Mouse (Mus musculus) liver, embryonic 15.5 days (tissue): ENCODE results near the gene Sertm1. TPM values are rescaled to one million over a fixed set of nuclear protein-coding genes. Genes with fewer than 3 reads are reported as not detected.

Experiments
- ATAC-seq: fragments of 200-750 bp; cut with Nextera tagmentation; 2 replicates; pipeline ENCODE4 v1.8.0; 2017; ENCODE audit warnings: moderate number of reproducible peaks, mild to moderate bottlenecking, moderate library complexity; ENCODE audit not compliant: insufficient read depth
- H3K27ac ChIP-seq: fragments of 300-500 bp; sonication (generic); replicated peaks from 2 replicates; pipeline ENCODE4 v1.5.1; 2015; ENCODE audit warnings: mild to moderate bottlenecking, inconsistent platforms
- H3K27me3 ChIP-seq: fragments of 300-500 bp; sonication (generic); 2 replicates; pipeline ENCODE4 v1.6.1; 2015; ENCODE audit warnings: mild to moderate bottlenecking, inconsistent platforms
- H3K36me3 ChIP-seq: fragments of 300-500 bp; sonication (generic); replicated peaks from 2 replicates; pipeline ENCODE4 v1.6.1; 2015; ENCODE audit warnings: moderate library complexity, mild to moderate bottlenecking, inconsistent platforms
- H3K4me1 ChIP-seq: fragments of 300-500 bp; sonication (generic); replicated peaks from 2 replicates; pipeline ENCODE4 v1.6.1; 2015; ENCODE audit warnings: inconsistent platforms
- H3K4me2 ChIP-seq: fragments of 300-500 bp; sonication (generic); 2 replicates; pipeline ENCODE4 v1.6.1; 2015; ENCODE audit warnings: moderate library complexity, mild to moderate bottlenecking, inconsistent platforms
- H3K4me3 ChIP-seq: fragments of 300-500 bp; sonication (generic); replicated peaks from 2 replicates; pipeline ENCODE4 v1.5.1; 2015; ENCODE audit warnings: mild to moderate bottlenecking, inconsistent platforms
- H3K9ac ChIP-seq: fragments of 300-500 bp; sonication (generic); 2 replicates; pipeline ENCODE4 v1.6.1; 2015; ENCODE audit warnings: moderate library complexity, mild to moderate bottlenecking, inconsistent platforms
- H3K9me3 ChIP-seq: fragments of 300-500 bp; sonication (generic); replicated peaks from 2 replicates; pipeline ENCODE4 v1.6.1; 2016; ENCODE audit warnings: inconsistent platforms
- WGBS: fragments of 180-500 bp; shearing (Covaris S2); methylation state at CpG from one replicate; pipeline ENCODE4 v1.1.7; 2015; ENCODE audit warnings: mixed read lengths; ENCODE audit not compliant: insufficient replicate concordance; 5-methylcytosine and 5-hydroxymethylcytosine counted together
- polyA plus RNA-seq: library from polyadenylated mRNA; unstranded; fragments of >200 nt; fragmentation: Nextera tagmentation; extraction: Ambion mirVana; gene quantifications from 2 replicates; pipeline ENCODE4 v1.2.1, GENCODE M21; 2015

Sertm1 gene
- polyA plus RNA-seq, 1 experiment from 2014 or later = 0.41 TPM

GRCm38 (mm10) chr3:54886501-54886900 is 29.2 kb downstream of the Sertm1 start:
- Histone ChIP-seq H3K27me3 (no peaks in the 10 kb centered on the region), H3K9ac (no peak overlapping the region), H3K4me2 (no peak overlapping the region), H3K4me3 (no peak overlapping the region), H3K36me3 (no peaks in the 10 kb centered on the region), H3K27ac (no peak overlapping the region), H3K4me1 (no peaks in the 10 kb centered on the region), H3K9me3 (no peaks in the 10 kb centered on the region)
- no peak for ATAC-seq
- 49% methylated on average over 2 of the region's 2 CpGs for WGBS

Other genes with a start within 250 kb of the Sertm1 start
- 27.8 and 27.9 TPM in 2 replicates for gene Supt20, start 223.1 kb downstream of the Sertm1 start, polyA plus RNA-seq
- gene Gm21958, start 201.5 kb downstream of the Sertm1 start, polyA plus RNA-seq = 0.14 TPM in 1 of 2 replicates, not detected in the other
- 63.7 and 69.7 TPM in 2 replicates for gene Exosc8, start 180.5 kb downstream of the Sertm1 start, polyA plus RNA-seq
- 21.4 and 21.9 TPM in 2 replicates for gene Alg5, start 180.3 kb downstream of the Sertm1 start, polyA plus RNA-seq
- 0.06 TPM in 1 of 2 replicates, not detected in the other for gene Smad9, start 160.3 kb downstream of the Sertm1 start, polyA plus RNA-seq
- 13.4 and 14.9 TPM in 2 replicates for gene Rfxap, start 108.1 kb downstream of the Sertm1 start, polyA plus RNA-seq
- gene Ccna1, start 139.6 kb upstream of the Sertm1 start, polyA plus RNA-seq = 0.53 and 0.56 TPM in 2 replicates
- gene Spg20, start 196.2 kb upstream of the Sertm1 start, polyA plus RNA-seq = 7.1 and 7.7 TPM in 2 replicates
- not detected in 2 replicates for gene Ccdc169, start 221.5 kb upstream of the Sertm1 start, polyA plus RNA-seq